Mouse (Mus musculus) forebrain, embryonic 10.5 days (tissue): ENCODE data around the gene Bak1. TPM values are rescaled to one million over a fixed set of nuclear protein-coding genes. Genes with fewer than 3 reads are reported as not detected.

ENCODE experiments used
- DNase-seq: peaks from one replicate; pipeline ENCODE4 v3.0.0-alpha.2; 2017; ENCODE audit warnings: low spot score; ENCODE audit errors: extremely low spot score
- H3K27ac ChIP-seq: fragments of 300-500 bp; sonication (generic); 2 replicates; pipeline ENCODE4 v1.5.1; 2016; ENCODE audit warnings: mild to moderate bottlenecking
- H3K27me3 ChIP-seq: fragments of 300-500 bp; sonication (generic); 2 replicates; pipeline ENCODE4 v1.6.1; 2016; ENCODE audit warnings: mild to moderate bottlenecking; ENCODE audit not compliant: poor library complexity, severe bottlenecking
- H3K36me3 ChIP-seq: fragments of 300-500 bp; sonication (generic); replicated peaks from 2 replicates; pipeline ENCODE4 v1.6.1; 2016; ENCODE audit warnings: mild to moderate bottlenecking, moderate library complexity
- H3K4me1 ChIP-seq: fragments of 300-500 bp; sonication (generic); 2 replicates; pipeline ENCODE4 v1.6.1; 2016
- H3K4me3 ChIP-seq: fragments of 300-500 bp; sonication (generic); 2 replicates; pipeline ENCODE4 v1.5.1; 2016; ENCODE audit warnings: mild to moderate bottlenecking, moderate library complexity
- H3K9me3 ChIP-seq: fragments of 300-500 bp; sonication (generic); 2 replicates; pipeline ENCODE4 v1.6.1; 2016; ENCODE audit warnings: mild to moderate bottlenecking, moderate library complexity
- WGBS: fragments of 180-500 bp; shearing (Covaris S2); methylation state at CpG from one replicate; pipeline ENCODE4 v1.1.7; 2016; 5-methylcytosine and 5-hydroxymethylcytosine counted together
- polyA plus RNA-seq: library from polyadenylated mRNA; unstranded; fragments of >200 nt; fragmentation: Nextera tagmentation; extraction: Ambion mirVana; gene quantifications from 2 replicates; pipeline ENCODE4 v1.2.1, GENCODE M21; 2016

Bak1 gene
- polyA plus RNA-seq, 1 experiment from 2014 or later: 3.4 TPM

GRCm38 (mm10) chr17:27028284-27028795, 469 bp downstream of the Bak1 start:
- no peaks in the 10 kb centered on the region for H3K27me3 ChIP-seq

GRCm38 (mm10) chr17:27027460-27028283, 1.1 kb downstream of the Bak1 start:
- peak overlapping the region; percentile 74 for H3K4me3 ChIP-seq
- H3K27me3 ChIP-seq: no peaks in the 10 kb centered on the region
- H3K4me1 ChIP-seq: peaks cover 31% of the 10 kb centered on the region
- peak overlapping the region; percentile 94 for H3K27ac ChIP-seq
- peaks cover 39% of the 10 kb centered on the region for H3K36me3 ChIP-seq
- DNase-seq: no peak
- 44% methylated on average over 12 of the region's 12 CpGs for WGBS
- no peaks in the 10 kb centered on the region for H3K9me3 ChIP-seq

More at GRCm38 (mm10) chr17:27028284-27028795, 469 bp downstream of the Bak1 start:
- Histone ChIP-seq H3K4me1 (peaks cover 37% of the 10 kb centered on the region), H3K9me3 (no peaks in the 10 kb centered on the region), H3K27ac (peak overlapping the region; percentile 94), H3K36me3 (peaks cover 32% of the 10 kb centered on the region), H3K4me3 (peak overlapping the region; percentile 74)
- 1% methylated on average over 19 of the region's 19 CpGs for WGBS
- peak; percentile 90 for DNase-seq

- 90% methylated on average over 3 of the region's 3 CpGs for WGBS
- Histone ChIP-seq H3K27ac (no peak overlapping the region), H3K36me3 (peaks cover 56% of the 10 kb centered on the region), H3K27me3 (no peaks in the 10 kb centered on the region), H3K4me1 (peaks cover 26% of the 10 kb centered on the region), H3K9me3 (no peaks in the 10 kb centered on the region), H3K4me3 (no peak overlapping the region)
- no peak for DNase-seq
Observed at GRCm38 (mm10) chr17:27025951-27026350, 2.9 kb downstream of the Bak1 start.

DNA sequence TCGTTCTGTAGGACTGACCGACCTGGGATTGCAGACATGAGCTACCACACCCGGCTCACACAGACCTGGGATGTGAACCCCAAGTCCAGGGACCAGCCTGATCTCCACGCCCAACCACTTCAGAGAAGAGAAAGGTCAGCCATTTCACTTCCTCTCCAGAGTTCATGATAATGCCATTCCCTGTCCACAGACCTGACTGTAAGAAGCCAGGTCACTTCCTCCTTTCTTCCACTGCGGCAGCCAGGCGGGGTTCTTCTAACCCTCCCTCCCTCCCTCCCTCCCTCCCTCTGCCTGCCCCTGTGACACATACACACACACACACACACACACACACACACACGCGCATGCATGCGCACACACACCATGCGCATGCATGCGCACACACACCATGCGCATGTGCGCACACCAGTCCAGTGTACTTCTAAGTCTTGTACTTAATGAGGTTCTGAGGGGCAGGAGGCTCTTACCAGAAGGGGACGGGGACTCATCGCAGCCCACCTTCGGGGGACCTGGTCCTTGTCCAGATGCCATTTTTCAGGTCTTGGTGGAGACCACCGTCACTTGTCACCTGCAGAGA, 3.4 kb downstream of the Bak1 start:
- WGBS: 95% methylated on average over 17 of the region's 17 CpGs
- Histone ChIP-seq H3K27me3 (no peaks in the 10 kb centered on the region), H3K9me3 (no peaks in the 10 kb centered on the region), H3K4me3 (no peak overlapping the region), H3K27ac (no peak overlapping the region), H3K4me1 (peaks cover 26% of the 10 kb centered on the region), H3K36me3 (peaks cover 61% of the 10 kb centered on the region)
- no peak for DNase-seq

DNA sequence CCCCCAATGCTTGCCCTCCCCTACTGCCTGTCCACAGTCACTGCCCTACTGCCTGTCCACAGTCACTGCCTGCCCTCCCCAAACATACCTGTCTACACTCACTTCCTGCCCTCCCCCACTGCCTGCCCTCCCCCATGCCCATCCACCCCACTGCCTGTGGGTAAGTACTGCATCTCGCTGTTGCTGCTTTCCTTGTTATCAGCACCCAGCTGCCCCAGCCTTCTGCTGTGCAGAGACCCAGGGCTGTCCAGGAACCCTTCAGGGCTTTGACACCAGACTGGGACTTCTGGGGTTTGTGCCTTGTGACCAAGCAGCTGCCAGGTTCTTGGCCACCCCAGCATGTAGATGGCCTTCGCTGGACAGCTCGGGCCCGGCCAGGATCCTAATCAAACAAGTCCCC, 5.5 kb downstream of the Bak1 start:
- peaks cover 18% of the 10 kb centered on the region for H3K4me1 ChIP-seq
- no peak for DNase-seq
- WGBS: 92% methylated on average over 4 of the region's 4 CpGs
- H3K9me3 ChIP-seq: no peaks in the 10 kb centered on the region
- no peak overlapping the region for H3K27ac ChIP-seq
- peaks cover 72% of the 10 kb centered on the region for H3K36me3 ChIP-seq
- H3K27me3 ChIP-seq: no peaks in the 10 kb centered on the region
- H3K4me3 ChIP-seq: no peak overlapping the region

DNA sequence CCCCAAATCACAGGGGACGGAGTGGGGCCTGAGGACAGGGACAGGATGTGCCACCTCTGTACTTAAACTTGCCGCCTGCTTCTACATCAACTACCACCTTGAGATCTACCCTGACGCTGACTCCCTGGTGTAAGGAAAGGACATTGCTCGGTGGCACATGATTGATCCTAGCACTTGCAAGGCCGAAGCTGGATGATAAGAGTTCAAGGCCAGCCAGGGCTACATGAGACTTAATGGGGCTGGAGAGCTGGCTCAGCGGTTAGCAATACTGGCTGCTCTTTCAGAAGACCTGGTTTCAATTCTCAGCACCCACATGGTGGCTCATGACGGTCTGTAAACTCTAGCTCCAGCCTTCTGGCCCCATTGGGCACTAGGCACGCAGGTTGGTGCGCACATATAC, 7.1 kb downstream of the Bak1 start:
- H3K36me3 ChIP-seq: peaks cover 72% of the 10 kb centered on the region
- H3K4me1 ChIP-seq: peaks cover 19% of the 10 kb centered on the region
- 93% methylated on average over 9 of the region's 9 CpGs for WGBS
- H3K4me3 ChIP-seq: no peak overlapping the region
- H3K9me3 ChIP-seq: no peaks in the 10 kb centered on the region
- no peaks in the 10 kb centered on the region for H3K27me3 ChIP-seq
- DNase-seq: no peak
- no peak overlapping the region for H3K27ac ChIP-seq

DNA sequence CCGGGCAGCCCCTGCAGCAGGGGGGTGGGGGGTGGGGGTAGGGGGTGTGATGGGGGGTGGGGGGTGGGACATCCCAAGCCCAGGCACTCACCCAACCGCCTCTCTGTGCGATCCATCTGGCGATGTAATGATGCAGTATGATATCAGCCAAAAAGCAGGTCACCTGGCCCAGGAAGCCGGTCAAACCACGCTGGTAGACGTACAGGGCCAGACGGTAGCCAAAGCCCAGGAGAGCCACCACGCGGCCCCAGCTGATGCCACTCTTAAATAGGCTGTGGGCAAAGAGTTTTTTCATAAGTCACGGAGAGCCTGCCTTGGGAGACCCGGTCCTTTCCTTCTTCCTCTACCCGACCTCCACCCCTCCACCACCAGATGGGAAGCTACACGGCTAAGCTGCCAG, 7.7 kb downstream of the Bak1 start:
- no peak overlapping the region for H3K27ac ChIP-seq
- H3K36me3 ChIP-seq: peaks cover 67% of the 10 kb centered on the region

DNA sequence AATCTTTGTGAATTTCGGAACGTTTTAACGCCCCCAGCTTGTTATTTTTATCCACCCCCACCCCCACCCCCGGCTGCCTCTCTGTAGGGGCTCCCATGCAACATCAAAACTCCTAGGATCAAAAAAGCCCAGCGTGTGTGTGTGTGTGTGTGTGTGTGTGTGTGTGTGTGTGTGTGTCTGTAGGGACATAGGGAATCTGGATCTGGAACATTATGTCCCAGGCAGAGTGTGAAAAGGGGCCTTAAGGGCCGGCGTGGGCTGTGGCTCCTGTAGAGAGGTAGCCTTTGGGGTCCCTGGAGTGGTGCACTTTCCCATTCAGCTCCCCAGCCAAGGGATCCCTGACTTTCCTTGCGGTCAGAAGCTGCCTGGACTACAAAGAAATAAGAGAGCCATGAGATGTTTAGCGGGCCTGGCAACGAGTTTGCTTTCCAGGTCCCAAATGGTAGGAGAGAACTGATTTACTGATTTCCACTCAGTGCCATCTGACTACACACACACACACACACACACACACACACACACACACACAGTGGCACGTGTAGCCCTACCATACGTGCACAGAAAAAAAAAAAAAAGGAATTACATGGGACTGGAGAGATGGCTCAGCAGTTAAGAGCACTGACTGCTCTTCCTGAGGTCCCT, 10.1 kb downstream of the Bak1 start:
- Histone ChIP-seq H3K27me3 (no peaks in the 10 kb centered on the region), H3K4me3 (peak overlapping the region; percentile 58), H3K27ac (peak overlapping the region; percentile 84), H3K9me3 (no peaks in the 10 kb centered on the region), H3K36me3 (peaks cover 43% of the 10 kb centered on the region), H3K4me1 (peaks cover 19% of the 10 kb centered on the region)
- no peak for DNase-seq
- WGBS: 49% methylated on average over 12 of the region's 12 CpGs

More for the DNA sequence above, 7.7 kb downstream of the Bak1 start:
- Histone ChIP-seq H3K4me1 (peaks cover 19% of the 10 kb centered on the region), H3K27me3 (no peaks in the 10 kb centered on the region), H3K9me3 (no peaks in the 10 kb centered on the region), H3K4me3 (no peak overlapping the region)
- DNase-seq: no peak
- WGBS: 92% methylated on average over 14 of the region's 14 CpGs

DNA sequence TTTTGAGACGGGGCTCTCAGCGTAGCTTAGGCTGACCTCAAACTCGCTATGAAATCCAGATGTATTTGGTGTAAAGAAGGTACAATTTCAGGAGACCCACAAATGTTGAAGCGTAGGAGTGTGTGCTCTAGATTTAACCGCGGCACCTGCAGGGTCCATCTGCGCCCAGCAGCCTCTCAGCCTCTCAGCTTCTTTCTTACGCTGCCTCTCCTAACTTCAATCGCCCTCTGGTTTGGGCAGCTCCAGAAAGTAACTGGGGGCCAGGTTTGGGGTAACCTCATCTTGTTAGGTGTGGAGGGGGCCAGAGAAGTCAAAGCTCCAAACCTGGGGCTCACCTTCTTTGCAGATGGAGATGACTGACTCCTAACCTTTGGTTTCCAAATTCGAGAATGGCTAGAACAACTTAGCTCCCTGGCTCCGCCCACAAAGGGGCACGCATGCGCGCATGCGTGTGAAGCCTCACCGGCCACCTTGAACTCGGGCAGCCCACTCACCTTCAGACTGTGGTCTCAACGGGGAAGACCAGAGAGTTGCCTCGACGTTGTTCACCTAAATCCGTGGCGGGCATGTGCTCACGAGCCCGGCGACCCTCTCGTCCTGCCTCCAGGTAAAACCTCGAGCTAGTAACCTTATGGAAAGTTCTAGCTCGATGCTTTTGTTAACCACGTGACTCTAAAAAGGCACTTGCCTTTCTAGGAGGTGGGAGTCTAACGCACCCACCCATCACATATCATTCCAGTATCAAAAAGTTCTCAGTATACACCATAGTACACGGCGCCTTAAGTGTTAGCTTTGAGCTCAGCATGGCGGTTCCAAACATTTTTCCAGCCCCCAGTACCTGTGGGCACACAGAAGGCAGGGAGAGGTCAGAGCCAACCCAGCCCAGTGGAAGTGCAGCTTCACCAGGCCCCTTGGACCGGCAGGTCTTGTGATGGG, 11.0 kb downstream of the Bak1 start:
- 9% methylated on average over 34 of the region's 34 CpGs for WGBS
- Histone ChIP-seq H3K36me3 (peaks cover 35% of the 10 kb centered on the region), H3K27ac (peak overlapping the region; percentile 84), H3K4me1 (peaks cover 21% of the 10 kb centered on the region), H3K9me3 (no peaks in the 10 kb centered on the region), H3K27me3 (no peaks in the 10 kb centered on the region), H3K4me3 (peak overlapping the region; percentile 58)
- peak; percentile 85 for DNase-seq

DNA sequence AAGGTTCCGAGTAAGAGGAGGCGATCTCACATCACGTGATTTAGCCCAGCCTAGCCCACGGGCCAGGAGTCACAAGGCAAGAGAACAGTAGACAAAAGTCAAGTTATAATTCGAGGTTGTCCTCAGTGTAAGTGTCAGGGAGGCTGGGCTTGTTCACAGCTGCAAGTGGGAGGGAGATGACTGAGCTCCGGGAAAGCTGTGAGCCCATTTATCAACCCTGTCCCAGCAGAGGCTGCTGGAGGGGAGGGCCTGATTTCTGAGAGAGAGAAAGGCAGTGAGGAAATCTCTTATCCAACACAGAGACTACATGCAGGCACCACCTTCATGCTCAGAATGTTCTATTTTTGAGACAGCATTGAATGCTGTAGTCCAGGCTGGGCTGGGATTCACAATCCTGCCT, 15.9 kb downstream of the Bak1 start:
- no peaks in the 10 kb centered on the region for H3K9me3 ChIP-seq
- no peaks in the 10 kb centered on the region for H3K36me3 ChIP-seq
- WGBS: 66% methylated on average over 6 of the region's 6 CpGs
- peaks cover 22% of the 10 kb centered on the region for H3K4me1 ChIP-seq
- no peak for DNase-seq
- H3K27me3 ChIP-seq: no peaks in the 10 kb centered on the region
- no peak overlapping the region for H3K4me3 ChIP-seq
- H3K27ac ChIP-seq: no peak overlapping the region

GRCm38 (mm10) chr17:27011998-27012672, 16.7 kb downstream of the Bak1 start:
- H3K27ac ChIP-seq: no peak overlapping the region
- 70% methylated on average over 14 of the region's 14 CpGs for WGBS

DNA sequence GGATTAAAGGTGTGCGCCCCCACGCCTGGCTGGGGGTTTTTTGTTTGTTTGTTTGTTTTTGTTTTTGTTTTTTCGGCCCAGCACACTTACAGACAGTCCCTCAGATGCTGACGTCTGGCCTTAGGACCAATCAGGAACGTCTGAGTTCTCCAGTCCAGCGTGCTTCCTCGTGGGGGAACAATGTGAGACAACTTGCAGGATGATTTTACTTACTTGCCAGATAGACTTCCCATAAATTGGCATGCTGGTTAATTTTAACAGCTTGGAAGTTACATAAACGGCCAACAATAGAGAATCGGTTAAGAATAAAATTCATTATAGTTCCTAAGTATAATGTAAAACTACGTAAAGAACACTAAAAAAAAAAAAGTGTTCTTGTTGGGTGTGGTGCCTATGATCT, 17.6 kb downstream of the Bak1 start:
- Histone ChIP-seq H3K36me3 (no peaks in the 10 kb centered on the region), H3K9me3 (no peaks in the 10 kb centered on the region), H3K4me3 (no peak overlapping the region), H3K27me3 (no peaks in the 10 kb centered on the region), H3K27ac (no peak overlapping the region), H3K4me1 (peaks cover 12% of the 10 kb centered on the region)
- WGBS: 93% methylated on average over 10 of the region's 10 CpGs
- DNase-seq: no peak

More at GRCm38 (mm10) chr17:27011998-27012672, 16.7 kb downstream of the Bak1 start:
- peaks cover 14% of the 10 kb centered on the region for H3K4me1 ChIP-seq
- DNase-seq: no peak
- no peaks in the 10 kb centered on the region for H3K27me3 ChIP-seq
- H3K9me3 ChIP-seq: no peaks in the 10 kb centered on the region
- no peak overlapping the region for H3K4me3 ChIP-seq
- H3K36me3 ChIP-seq: no peaks in the 10 kb centered on the region
